Mouse (Mus musculus) embryonic fibroblast, embryonic 13.5 days (primary cell): ENCODE data around the gene Zbtb32.

ENCODE experiments used
- CTCF ChIP-seq: IDR thresholded peaks from 2 replicates; pipeline ENCODE4 v1.5.1; 2011; ENCODE audit warnings: mild to moderate bottlenecking, control low read depth, low read length, moderate library complexity, borderline replicate concordance; ENCODE audit not compliant: insufficient read depth
- POLR2A ChIP-seq: IDR thresholded peaks from 2 replicates; pipeline ENCODE4 v1.6.1; 2011; ENCODE audit warnings: low read depth, mild to moderate bottlenecking, control low read depth, low read length, moderate library complexity

GRCm38 (mm10) chr7:30549880-30550279 lies 48.8 kb downstream of the Zbtb32 start:
- TF ChIP-seq POLR2A (no peak), CTCF (no peak)
